Mouse (Mus musculus) layer of hippocampus, postnatal 10 days (tissue): ENCODE measurements at regions not wholly inside any gene's neighbourhood (a gene's known extent, or its start where the extent isn't known, plus 50 kb on each side); places are given as distances from the start of the nearest gene placed in this dataset.
"Not testable (repeated sequence)": the region's sequence is repeated elsewhere in the genome, so short reads cannot be mapped to it uniquely, and the experiment has no call there.

Experiments used
- DNase-seq, 2 experiments: peaks; one replicate each; pipeline ENCODE4 v3.0.0; 2021; ENCODE audit warnings: low spot score in 2 of 2

- no peak for DNase-seq
Measured at GRCm38 (mm10) chr11:16559001-16559699, 50.9 kb upstream of the Sec61g start.

- no peak for DNase-seq
Measured at GRCm38 (mm10) chr11:16561727-16562126, 53.4 kb upstream of the Sec61g start.

GRCm38 (mm10) chr11:16589085-16589680, 80.9 kb upstream of the Sec61g start:
- DNase-seq: no peak

GRCm38 (mm10) chr11:16590541-16590940, 82.3 kb upstream of the Sec61g start:
- DNase-seq: no peak

GRCm38 (mm10) chr11:16591471-16591921, 83.2 kb upstream of the Sec61g start:
- peak; percentile 53 to 58 for DNase-seq

- no peak for DNase-seq
Measured at GRCm38 (mm10) chr11:16592006-16592405, 83.7 kb upstream of the Sec61g start.

- no peak for DNase-seq
Measured at GRCm38 (mm10) chr11:16592766-16593165, 84.5 kb upstream of the Sec61g start.

- DNase-seq: no peak
Measured at GRCm38 (mm10) chr11:16594832-16595231, 86.5 kb upstream of the Sec61g start.

- DNase-seq: no peak
Measured at GRCm38 (mm10) chr11:16597038-16597830, 89.0 kb upstream of the Sec61g start.

GRCm38 (mm10) chr11:16602947-16603346, 94.7 kb upstream of the Sec61g start:
- no peak for DNase-seq

- no peak for DNase-seq
Measured at GRCm38 (mm10) chr11:16606435-16607214, 98.3 kb upstream of the Sec61g start.

GRCm38 (mm10) chr11:16607900-16608422, 99.7 kb upstream of the Sec61g start:
- not testable (repeated sequence) for DNase-seq

- no peak for DNase-seq
Measured at GRCm38 (mm10) chr11:16611741-16612140, 103.5 kb upstream of the Sec61g start.

- DNase-seq: no peak
Measured at GRCm38 (mm10) chr11:16612524-16612923, 104.2 kb upstream of the Sec61g start.

- DNase-seq: no peak
Measured at GRCm38 (mm10) chr11:16619736-16620135, 111.5 kb upstream of the Sec61g start.

- no peak for DNase-seq
Measured at GRCm38 (mm10) chr11:16623694-16624093, 115.4 kb upstream of the Sec61g start.

GRCm38 (mm10) chr11:16627294-16628085, 119.2 kb upstream of the Sec61g start:
- peak; percentile 20 to 26 for DNase-seq

- no peak for DNase-seq
Measured at GRCm38 (mm10) chr11:16629410-16630129, 121.3 kb upstream of the Sec61g start.

- DNase-seq: not testable (repeated sequence)
Measured at GRCm38 (mm10) chr11:16635796-16636195, 116.2 kb upstream of the Egfr start.

GRCm38 (mm10) chr11:16637679-16638078, 114.3 kb upstream of the Egfr start:
- DNase-seq: no peak
